Mouse (Mus musculus): ENCODE data around the gene Tnf. TPM values are rescaled to one million over a fixed set of nuclear protein-coding genes. Genes with fewer than 3 reads are reported as not detected.

Gene Tnf
- polyA plus RNA-seq, 1 experiment from 2014 or later, result 0.15 TPM

DNA sequence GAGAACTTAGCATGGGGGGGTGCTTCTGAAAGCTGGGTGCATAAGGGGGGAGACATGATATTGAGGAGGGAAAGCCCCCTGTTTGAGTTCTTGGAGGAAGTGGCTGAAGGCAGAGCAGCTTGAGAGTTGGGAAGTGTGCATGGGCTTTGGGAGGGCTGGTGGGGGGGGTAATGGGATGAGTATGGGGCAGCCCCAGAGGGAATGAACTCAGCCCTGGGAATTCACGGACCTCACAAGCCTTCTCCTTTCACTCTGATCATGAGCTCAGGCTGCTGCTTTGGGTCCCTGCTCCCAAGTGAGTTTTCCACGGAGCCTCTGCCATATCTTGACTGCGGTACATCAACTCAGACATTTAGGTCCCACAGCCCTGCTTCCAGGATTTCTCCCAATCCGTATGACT lies 635 bp upstream of the Tnf start:
- H3K9me3 ChIP-seq (ENCODE audit: low read length), result no peaks in the 10 kb centered on the region
- WGBS, result 76% methylated on average over 4 of the region's 4 CpGs

DNA sequence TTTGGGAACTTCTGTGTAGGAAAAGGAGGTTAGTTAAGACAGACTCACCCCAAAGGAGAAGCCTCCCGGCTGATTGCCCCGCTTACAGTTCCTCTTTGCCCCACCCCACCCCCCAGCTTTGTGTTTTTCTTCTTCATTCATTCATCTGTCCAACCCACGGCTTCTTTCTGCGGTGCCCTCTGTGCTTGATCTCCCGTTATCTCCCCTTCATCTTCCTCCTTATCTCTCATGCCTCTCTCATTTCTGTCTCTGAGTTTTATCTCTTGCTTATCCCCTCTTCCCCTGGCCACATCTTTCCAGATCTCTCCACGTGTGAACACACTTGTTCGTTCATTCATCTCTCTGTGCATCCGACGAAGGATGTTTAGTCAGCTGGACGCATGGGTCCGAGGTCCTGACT lies 679 bp downstream of the Tnf start:
- no peak overlapping the region for H3K4me3 ChIP-seq (ENCODE audit: low read length)

More for the DNA sequence above, 635 bp upstream of the Tnf start:
- Histone ChIP-seq H3K4me1 (ENCODE audit: insufficient read depth, low read length) (0 out of 2 replicates have a peak, but pooled peaks cover 9% of the 10 kb centered on the region), H3K36me3 (ENCODE audit: insufficient read depth, low read length) (no peaks in the 10 kb centered on the region), H3K27me3 (ENCODE audit: insufficient read depth, low read length) (peaks cover 34% of the 10 kb centered on the region), H3K4me2 (replicated peaks; ENCODE audit: low read depth, low read length) (no peak overlapping the region), H3K9ac (replicated peaks; ENCODE audit: low read length) (no peak overlapping the region), H3K27ac (ENCODE audit: low read length) (no peak overlapping the region), H3K4me3 (ENCODE audit: low read length) (no peak overlapping the region)
- ATAC-seq (ENCODE audit: low FRiP score, low TSS enrichment), result no peak

DNA sequence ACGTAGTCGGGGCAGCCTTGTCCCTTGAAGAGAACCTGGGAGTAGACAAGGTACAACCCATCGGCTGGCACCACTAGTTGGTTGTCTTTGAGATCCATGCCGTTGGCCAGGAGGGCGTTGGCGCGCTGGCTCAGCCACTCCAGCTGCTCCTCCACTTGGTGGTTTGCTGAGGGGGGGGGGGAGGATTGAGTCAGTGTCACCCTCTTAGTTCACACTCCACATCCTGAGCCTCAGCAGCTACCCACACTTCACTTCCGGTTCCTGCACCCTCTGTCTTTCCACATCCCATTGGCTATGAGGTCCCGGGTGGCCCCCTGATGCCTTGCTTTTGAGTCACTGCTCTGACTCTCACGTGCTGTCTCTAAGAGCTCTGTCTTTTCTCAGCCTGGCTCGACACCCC lies 1.4 kb downstream of the Tnf start:
- Histone ChIP-seq H3K4me2 (replicated peaks; ENCODE audit: low read depth, low read length) (no peak overlapping the region), H3K9me3 (ENCODE audit: low read length) (no peaks in the 10 kb centered on the region), H3K4me3 (ENCODE audit: low read length) (no peak overlapping the region), H3K27me3 (ENCODE audit: insufficient read depth, low read length) (peaks cover 47% of the 10 kb centered on the region), H3K4me1 (ENCODE audit: insufficient read depth, low read length) (peaks cover 16% of the 10 kb centered on the region), H3K27ac (ENCODE audit: low read length) (no peak overlapping the region), H3K9ac (replicated peaks; ENCODE audit: low read length) (no peak overlapping the region), H3K36me3 (ENCODE audit: insufficient read depth, low read length) (no peaks in the 10 kb centered on the region)
- ATAC-seq (ENCODE audit: low FRiP score, low TSS enrichment), result no peak
- 90% methylated on average over 11 of the region's 11 CpGs for WGBS

More for the DNA sequence above, 679 bp downstream of the Tnf start:
- H3K27ac ChIP-seq (ENCODE audit: low read length), result no peak overlapping the region
- 61% methylated on average over 11 of the region's 11 CpGs for WGBS
- no peaks in the 10 kb centered on the region for H3K36me3 ChIP-seq (ENCODE audit: insufficient read depth, low read length)
- H3K9ac ChIP-seq (replicated peaks; ENCODE audit: low read length), result no peak overlapping the region
- no peaks in the 10 kb centered on the region for H3K9me3 ChIP-seq (ENCODE audit: low read length)
- peaks cover 42% of the 10 kb centered on the region for H3K27me3 ChIP-seq (ENCODE audit: insufficient read depth, low read length)
- H3K4me1 ChIP-seq (ENCODE audit: insufficient read depth, low read length), result 0 out of 2 replicates have a peak, but pooled peaks cover 9% of the 10 kb centered on the region
- ATAC-seq (ENCODE audit: low FRiP score, low TSS enrichment), result no peak
- no peak overlapping the region for H3K4me2 ChIP-seq (replicated peaks; ENCODE audit: low read depth, low read length)

DNA sequence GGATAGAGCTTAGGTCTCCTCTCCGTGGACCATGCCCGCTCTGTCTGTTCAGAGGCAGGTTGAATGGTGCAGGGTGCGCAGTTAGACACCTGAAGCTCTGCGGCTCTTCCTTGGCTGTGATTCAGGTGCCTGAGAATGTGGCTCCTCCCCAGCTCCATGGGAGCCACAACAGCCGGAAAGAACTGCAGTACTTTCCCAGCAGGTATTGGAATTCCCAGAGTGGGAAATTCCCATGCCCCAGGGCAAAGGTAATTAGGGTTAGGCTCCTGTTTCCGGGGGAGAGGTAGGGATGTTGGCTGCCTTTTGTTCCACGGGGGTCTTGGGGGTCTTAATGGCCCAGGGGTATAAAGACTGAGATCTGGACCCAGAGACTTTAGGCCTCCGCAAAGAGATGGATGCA lies 2.9 kb downstream of the Tnf start:
- WGBS, result 27% methylated on average over 8 of the region's 8 CpGs
- Histone ChIP-seq H3K27me3 (ENCODE audit: insufficient read depth, low read length) (peaks cover 52% of the 10 kb centered on the region), H3K4me3 (ENCODE audit: low read length) (no peak overlapping the region), H3K9ac (replicated peaks; ENCODE audit: low read length) (no peak overlapping the region), H3K36me3 (ENCODE audit: insufficient read depth, low read length) (no peaks in the 10 kb centered on the region), H3K4me2 (replicated peaks; ENCODE audit: low read depth, low read length) (no peak overlapping the region), H3K4me1 (ENCODE audit: insufficient read depth, low read length) (peaks cover 19% of the 10 kb centered on the region), H3K27ac (ENCODE audit: low read length) (no peak overlapping the region), H3K9me3 (ENCODE audit: low read length) (no peaks in the 10 kb centered on the region)
- ATAC-seq (ENCODE audit: low FRiP score, low TSS enrichment), result no peak

DNA sequence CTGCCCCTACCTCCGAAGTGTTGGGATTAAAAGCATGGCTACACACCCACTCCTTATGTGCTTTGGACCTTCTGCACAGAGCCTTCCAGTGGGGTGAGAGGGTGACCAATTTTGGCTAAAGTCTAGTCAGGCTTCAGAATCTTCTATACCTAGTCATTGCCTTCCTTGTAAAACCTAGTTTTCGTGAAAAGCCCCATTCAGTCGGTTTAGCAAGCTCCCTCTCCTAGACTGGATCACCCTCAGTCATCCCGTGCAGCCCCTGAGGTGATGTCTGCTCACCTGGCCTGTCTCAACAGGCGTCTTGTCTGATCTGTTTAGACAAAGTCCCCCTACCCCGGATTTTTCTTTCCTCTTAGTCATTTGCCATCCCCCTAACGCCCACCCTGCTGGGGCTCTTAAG lies 3.8 kb downstream of the Tnf start:
- Histone ChIP-seq H3K36me3 (ENCODE audit: insufficient read depth, low read length) (no peaks in the 10 kb centered on the region), H3K9ac (replicated peaks; ENCODE audit: low read length) (no peak overlapping the region), H3K4me3 (ENCODE audit: low read length) (no peak overlapping the region), H3K4me1 (ENCODE audit: insufficient read depth, low read length) (peaks cover 19% of the 10 kb centered on the region), H3K27ac (ENCODE audit: low read length) (no peak overlapping the region), H3K9me3 (ENCODE audit: low read length) (no peaks in the 10 kb centered on the region), H3K27me3 (ENCODE audit: insufficient read depth, low read length) (peaks cover 48% of the 10 kb centered on the region), H3K4me2 (replicated peaks; ENCODE audit: low read depth, low read length) (no peak overlapping the region)
- ATAC-seq (ENCODE audit: low FRiP score, low TSS enrichment), result no peak
- 73% methylated on average over 7 of the region's 7 CpGs for WGBS

DNA sequence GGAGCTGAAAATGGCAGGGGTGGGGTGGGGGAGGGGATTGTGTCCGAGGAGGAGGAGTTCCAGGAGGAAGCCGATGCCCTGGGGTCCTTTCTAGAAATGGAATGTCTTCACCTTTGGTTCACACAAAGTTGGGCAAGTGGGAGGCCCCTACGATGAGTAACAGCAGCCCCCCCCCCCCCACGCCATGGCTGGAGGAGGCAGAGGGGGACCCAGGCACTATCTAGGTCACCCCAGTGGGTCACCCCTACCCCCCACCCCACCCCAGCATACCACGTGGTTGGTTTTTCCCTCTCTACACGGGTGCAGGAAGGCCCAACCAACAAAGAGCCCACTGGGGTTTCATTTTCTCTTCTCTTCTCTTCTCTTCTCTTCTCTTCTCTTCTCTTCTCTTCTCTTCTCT lies 4.7 kb downstream of the Tnf start:
- Histone ChIP-seq H3K36me3 (ENCODE audit: insufficient read depth, low read length) (no peaks in the 10 kb centered on the region), H3K27ac (ENCODE audit: low read length) (no peak overlapping the region), H3K9me3 (ENCODE audit: low read length) (no peaks in the 10 kb centered on the region), H3K27me3 (ENCODE audit: insufficient read depth, low read length) (peaks cover 42% of the 10 kb centered on the region), H3K4me2 (replicated peaks; ENCODE audit: low read depth, low read length) (no peak overlapping the region), H3K4me3 (ENCODE audit: low read length) (no peak overlapping the region), H3K9ac (replicated peaks; ENCODE audit: low read length) (no peak overlapping the region), H3K4me1 (ENCODE audit: insufficient read depth, low read length) (peaks cover 19% of the 10 kb centered on the region)
- WGBS, result 49% methylated on average over 6 of the region's 6 CpGs
- no peak for ATAC-seq (ENCODE audit: low FRiP score, low TSS enrichment)

DNA sequence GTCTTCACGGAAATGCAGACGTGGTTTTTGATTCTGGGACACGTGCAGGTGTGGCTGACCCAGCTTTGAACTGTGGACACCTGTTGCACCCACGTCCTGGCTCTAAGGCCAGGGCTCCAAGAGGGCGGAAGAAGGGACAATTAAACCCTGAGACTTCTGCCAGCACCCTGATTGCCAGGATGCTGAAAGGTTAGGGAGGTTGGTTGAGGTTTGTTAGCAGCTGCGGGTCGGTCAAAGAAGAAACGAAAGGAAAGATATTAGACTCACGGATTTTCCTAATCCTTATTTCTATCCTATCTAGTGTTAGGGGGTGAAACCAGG lies 5.5 kb downstream of the Tnf start:
- H3K9ac ChIP-seq (replicated peaks; ENCODE audit: low read length), result no peak overlapping the region
- peak overlapping the region; percentile 68 for H3K4me2 ChIP-seq (replicated peaks; ENCODE audit: low read depth, low read length)
- no peak for ATAC-seq (ENCODE audit: low FRiP score, low TSS enrichment)
- H3K27ac ChIP-seq (ENCODE audit: low read length), result no peak overlapping the region
- H3K4me1 ChIP-seq (ENCODE audit: insufficient read depth, low read length), result peaks cover 14% of the 10 kb centered on the region
- WGBS, result 29% methylated on average over 9 of the region's 9 CpGs
- no peaks in the 10 kb centered on the region for H3K36me3 ChIP-seq (ENCODE audit: insufficient read depth, low read length)
- peak overlapping the region; percentile 43 for H3K4me3 ChIP-seq (ENCODE audit: low read length)
- peaks cover 37% of the 10 kb centered on the region for H3K27me3 ChIP-seq (ENCODE audit: insufficient read depth, low read length)
- no peaks in the 10 kb centered on the region for H3K9me3 ChIP-seq (ENCODE audit: low read length)

DNA sequence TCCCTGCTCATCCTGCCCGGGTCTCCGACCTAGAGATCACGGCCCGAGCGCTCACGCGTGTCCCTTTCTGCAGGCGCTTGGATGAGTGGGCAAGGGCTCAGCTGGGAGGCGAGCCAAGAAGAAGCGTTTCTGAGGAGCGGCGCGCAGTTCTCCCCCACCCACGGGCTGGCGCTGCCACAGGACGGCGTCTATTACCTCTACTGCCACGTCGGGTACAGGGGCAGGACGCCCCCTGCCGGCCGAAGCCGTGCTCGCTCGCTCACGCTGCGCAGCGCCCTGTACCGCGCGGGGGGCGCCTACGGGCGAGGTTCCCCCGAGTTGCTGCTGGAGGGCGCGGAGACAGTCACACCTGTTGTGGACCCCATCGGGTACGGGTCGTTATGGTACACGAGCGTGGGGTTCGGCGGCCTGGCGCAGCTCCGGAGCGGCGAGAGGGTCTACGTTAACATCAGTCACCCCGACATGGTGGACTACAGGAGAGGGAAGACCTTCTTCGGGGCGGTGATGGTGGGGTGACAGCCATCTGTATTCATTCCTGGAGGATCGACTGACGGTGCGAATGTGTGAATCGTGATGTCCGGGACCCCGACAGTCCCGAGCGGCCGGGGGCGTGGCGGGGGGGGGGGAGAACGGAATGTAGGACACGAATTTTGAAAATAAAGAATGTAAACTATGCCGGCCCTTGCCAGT lies 6.0 kb downstream of the Tnf start:
- Histone ChIP-seq H3K27me3 (ENCODE audit: insufficient read depth, low read length) (peaks cover 33% of the 10 kb centered on the region), H3K27ac (ENCODE audit: low read length) (no peak overlapping the region), H3K4me1 (ENCODE audit: insufficient read depth, low read length) (peaks cover 14% of the 10 kb centered on the region), H3K36me3 (ENCODE audit: insufficient read depth, low read length) (no peaks in the 10 kb centered on the region), H3K4me3 (ENCODE audit: low read length) (peak overlapping the region; percentile 43), H3K9me3 (ENCODE audit: low read length) (no peaks in the 10 kb centered on the region), H3K9ac (replicated peaks; ENCODE audit: low read length) (peak overlapping the region; percentile 47), H3K4me2 (replicated peaks; ENCODE audit: low read depth, low read length) (peak overlapping the region; percentile 68)
- peak; percentile 87 for ATAC-seq (ENCODE audit: low FRiP score, low TSS enrichment)
- under 1% methylated on average over 66 of the region's 66 CpGs for WGBS

DNA sequence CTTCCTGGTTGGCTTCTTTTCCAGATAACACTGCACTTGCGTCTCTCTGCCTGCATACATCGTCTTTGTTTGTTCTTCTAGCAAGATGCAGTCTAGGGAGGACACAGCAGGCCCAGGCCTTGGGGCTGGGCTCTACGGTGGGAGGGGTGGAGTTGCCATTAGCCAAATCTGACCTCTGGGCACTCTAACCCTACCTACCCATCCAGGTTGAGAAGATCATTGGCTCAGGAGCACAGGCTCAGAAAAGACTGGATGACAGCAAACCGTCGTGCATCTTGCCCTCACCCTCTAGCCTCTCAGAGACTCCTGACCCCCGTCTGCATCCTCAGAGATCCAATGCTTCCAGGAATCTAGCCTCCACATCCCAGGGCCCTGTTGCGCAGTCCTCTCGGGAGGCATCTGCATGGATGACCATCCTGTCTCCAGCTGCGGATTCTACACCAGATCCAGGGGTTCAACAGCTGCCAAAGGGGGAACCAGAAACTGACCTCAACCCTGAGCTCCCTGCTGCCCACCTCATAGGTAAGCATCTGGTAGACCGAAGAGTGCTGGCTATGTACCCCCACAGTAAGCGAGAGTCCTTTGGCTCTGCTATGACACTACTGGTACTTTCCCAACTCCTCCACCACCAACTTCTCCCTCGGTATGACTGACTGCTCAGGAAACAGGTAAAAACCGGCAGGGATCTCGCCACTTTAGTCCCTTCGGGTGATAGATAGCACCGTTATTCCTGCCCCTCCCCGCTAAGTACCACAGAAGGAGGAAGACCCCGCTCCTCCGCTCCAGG lies 6.8 kb downstream of the Tnf start:
- Histone ChIP-seq H3K4me1 (ENCODE audit: insufficient read depth, low read length) (peaks cover 14% of the 10 kb centered on the region), H3K9me3 (ENCODE audit: low read length) (no peaks in the 10 kb centered on the region), H3K9ac (replicated peaks; ENCODE audit: low read length) (peak overlapping the region; percentile 47), H3K27me3 (ENCODE audit: insufficient read depth, low read length) (peaks cover 29% of the 10 kb centered on the region), H3K4me2 (replicated peaks; ENCODE audit: low read depth, low read length) (peak overlapping the region; percentile 68), H3K27ac (ENCODE audit: low read length) (no peak overlapping the region), H3K36me3 (ENCODE audit: insufficient read depth, low read length) (no peaks in the 10 kb centered on the region), H3K4me3 (ENCODE audit: low read length) (peak overlapping the region; percentile 43)
- WGBS, result 45% methylated on average over 19 of the region's 19 CpGs
- 0 out of 2 replicates have a peak, but pooled peaks have one; percentile 49 for ATAC-seq (ENCODE audit: low FRiP score, low TSS enrichment)
